Mouse (Mus musculus) stomach, postnatal 0 days (tissue): ENCODE measurements around the gene Dexi.

Source experiments
- CTCF ChIP-seq: IDR thresholded peaks from 2 replicates; pipeline ENCODE4 v1.5.1; 2016; ENCODE audit warnings: antibody characterized with exemption, low read depth, mild to moderate bottlenecking, moderate library complexity
- EP300 ChIP-seq: optimal IDR thresholded peaks from 2 replicates; pipeline ENCODE3; 2016; ENCODE audit warnings: antibody characterized with exemption

DNA sequence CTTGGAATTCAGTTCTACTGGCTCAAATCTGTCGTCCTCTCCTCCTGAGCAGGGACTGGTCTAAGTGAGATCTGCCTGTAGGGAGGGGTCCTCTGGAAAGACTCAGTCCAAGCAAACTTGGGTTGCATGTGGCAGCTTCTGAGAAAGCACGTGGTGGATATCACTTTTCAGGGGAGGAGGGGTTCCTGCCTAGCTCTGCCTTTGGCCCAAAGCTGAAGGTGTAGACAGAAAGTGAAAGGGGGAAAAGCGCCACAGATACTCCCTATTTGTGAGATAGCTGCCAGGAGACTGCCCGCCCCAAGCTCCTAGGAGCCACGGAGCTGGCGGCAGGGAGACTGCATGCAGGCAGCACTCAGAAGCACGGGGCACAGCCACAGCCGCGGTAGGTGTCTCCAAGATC is 53.4 kb downstream of the Dexi start:
- TF ChIP-seq CTCF (no peak), EP300 (no peak)
